Mouse (Mus musculus) heart, adult 8-10 months (tissue): ENCODE measurements around the gene Pa2g4. TPM values are rescaled to one million over a fixed set of nuclear protein-coding genes. Genes with fewer than 3 reads are reported as not detected.
A peak's percentile ranks its signal among the peaks of the same experiment; 100 is the strongest.

Experiments
- DNase-seq: peaks from one replicate; pipeline ENCODE4 v3.0.0; 2022; ENCODE audit warnings: low spot score
- total RNA-seq, 4 experiments: library from RNA; stranded (reverse); gene quantifications; 2 replicates each; pipeline ENCODE4 v1.2.4; 2022

Pa2g4 gene
- total RNA-seq, 4 experiments from 2014 or later = 35.0 to 47.9 (median 39.4) TPM

DNA sequence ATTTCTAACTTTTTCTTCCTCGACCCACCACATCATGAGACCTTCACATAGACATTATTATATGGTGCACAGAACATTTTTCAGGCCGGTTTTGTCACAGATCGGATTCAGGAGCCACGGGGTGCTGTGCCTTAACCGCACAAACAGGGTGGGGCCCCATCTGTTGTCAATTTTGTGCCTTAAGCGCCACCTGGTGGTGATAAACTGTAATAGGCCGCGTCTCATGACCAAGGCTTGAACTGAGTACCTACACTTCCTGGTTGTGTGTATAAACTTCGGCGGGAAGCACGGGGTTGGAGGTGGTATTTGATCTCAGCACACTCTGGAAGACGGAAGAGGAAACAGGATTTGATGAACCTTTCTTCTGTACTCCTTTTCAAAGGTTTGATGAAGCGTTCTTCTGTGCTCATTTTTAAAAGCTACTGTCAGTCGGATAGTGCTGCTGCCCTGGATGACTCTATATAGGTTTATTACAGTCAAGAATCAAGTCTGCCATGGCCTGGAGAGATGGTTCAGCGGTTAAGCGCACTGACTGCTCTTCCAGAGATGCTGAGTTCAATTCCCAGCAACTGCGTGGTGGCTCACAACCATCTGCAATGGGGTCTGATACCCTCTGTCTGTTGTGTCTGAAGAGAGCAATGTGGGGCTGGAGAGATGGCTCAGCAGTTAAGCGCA is 29.4 kb downstream of the Pa2g4 start:
- DNase-seq = peak; percentile 95

DNA sequence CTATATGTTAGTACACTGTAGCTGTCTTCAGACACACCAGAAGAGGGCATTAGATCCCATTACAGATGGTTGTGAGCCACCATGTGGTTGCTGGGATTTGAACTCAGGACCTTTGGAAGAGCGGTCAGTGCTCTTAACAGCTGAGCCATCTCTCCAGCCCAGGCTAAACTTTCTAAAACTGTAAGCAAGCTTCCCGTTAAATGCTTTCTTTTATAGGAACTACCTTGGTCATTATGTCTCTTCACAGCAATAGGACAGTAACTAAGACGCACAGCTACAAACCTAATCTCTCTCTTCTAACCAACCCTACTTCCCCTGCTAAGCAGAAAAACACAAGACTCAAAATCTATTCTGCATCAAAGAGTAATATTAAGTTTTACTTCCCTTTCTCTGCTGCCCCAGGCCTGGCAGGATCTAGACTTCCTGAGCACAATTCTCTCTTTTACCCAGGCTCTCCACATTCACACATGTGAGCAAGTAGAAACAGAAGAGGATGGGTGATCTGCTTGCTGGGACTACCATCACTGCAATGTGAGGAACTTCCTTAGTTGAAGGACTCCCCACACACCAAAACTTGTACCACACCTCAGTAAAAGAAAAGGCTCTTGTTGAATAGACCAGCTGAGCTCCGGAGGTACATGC is 30.0 kb downstream of the Pa2g4 start:
- no peak for DNase-seq

DNA sequence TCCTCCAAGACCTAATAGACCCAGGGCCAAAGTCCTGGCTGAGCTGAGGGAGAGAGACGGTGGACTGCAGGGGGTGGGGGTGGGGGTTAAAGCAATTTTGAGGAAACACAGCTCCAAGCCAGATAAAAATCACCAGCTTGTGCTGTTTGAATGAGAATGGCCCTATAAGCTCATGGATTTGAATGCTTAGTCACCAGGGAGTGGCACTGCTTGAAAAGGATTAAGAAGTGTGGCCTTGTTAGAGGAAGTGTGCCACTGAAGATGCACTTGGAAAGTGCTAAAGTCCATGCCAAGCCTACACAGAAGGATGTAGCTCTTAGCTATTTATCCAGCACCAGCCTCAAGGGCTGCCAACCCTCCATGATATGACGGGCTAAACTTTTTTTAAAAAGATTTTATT is 30.6 kb downstream of the Pa2g4 start:
- DNase-seq = no peak

DNA sequence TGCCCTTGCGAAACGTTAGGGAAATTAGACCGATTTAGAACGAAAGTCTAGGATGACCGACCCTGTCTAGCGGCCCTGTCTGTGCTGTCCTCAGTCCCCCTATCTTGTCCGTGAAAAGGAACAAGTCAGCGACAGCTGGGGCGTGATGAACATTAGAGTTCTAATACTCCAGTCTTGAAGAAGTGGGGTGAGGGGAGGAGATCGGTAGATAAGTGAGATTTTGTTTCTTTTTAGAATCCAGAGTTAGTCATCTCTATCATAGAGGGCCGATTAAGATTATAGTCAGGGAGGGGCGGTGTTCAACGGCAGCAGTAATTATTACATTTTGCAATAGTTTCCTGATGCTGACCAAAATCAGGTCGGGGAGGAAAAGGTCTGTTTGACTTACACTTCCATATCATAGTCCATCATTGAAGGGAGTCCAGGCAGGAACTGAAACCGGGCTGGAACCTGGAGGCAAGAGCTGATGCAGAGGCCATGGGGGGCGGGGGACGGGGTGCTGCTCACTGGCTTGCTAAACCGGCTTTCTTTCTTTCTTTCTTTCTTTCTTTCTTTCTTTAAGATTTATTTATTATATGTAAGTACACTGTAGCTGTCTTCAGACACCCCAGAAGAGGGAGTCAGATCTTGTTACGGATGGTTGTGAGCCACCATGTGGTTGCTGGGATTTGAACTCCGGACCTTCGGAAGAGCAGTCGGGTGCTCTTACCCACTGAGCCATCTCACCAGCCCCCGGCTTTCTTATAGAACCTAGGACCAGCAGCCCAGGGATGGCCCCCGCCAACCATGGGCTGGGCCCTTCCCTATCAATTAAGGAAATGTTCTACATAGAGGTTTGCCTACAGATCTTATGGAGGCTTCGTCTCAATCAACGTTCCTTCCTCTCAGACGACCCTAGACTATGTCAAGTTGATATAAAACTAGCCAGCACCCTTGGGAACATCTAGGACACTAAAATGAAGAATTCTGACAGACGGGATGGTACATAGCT is 39.1 kb downstream of the Pa2g4 start:
- DNase-seq = no peak

DNA sequence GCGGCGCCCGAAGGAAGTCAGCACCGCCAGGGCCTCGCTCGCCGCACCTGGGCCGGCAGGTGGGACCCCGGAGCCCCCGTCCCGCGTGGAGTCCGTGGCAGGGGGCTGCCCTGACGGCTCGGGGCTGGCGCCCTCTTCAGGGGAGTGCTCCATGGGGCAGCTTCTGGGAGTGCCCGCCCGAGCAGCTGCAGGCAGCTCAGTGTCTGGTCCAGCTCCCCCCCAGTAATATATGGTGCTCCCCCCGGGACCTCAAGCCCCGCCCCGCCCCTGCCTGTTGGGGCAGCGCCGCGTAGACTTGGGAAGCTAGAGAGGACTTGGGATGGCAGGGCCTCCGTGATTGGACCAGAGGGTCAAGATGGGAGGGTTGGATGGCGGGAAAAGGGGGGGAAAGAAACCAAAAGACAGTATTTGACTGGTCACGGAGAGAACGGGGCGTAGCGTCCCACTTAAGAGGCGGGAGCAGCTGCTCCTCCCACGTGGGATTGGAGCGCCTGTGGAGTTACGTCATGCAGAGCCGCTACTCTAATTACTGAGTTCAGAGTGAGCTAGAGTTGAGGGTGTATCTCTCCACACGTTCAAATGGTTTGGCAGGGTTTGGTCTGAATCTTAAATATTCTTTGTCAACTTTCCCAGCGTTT is 40.0 kb downstream of the Pa2g4 start, which contains the start of gene Esyt1:
Esyt1 (minus strand) TSS at position 201 of the 638 bp plus-strand sequence.
- peak; percentile 97 for DNase-seq

DNA sequence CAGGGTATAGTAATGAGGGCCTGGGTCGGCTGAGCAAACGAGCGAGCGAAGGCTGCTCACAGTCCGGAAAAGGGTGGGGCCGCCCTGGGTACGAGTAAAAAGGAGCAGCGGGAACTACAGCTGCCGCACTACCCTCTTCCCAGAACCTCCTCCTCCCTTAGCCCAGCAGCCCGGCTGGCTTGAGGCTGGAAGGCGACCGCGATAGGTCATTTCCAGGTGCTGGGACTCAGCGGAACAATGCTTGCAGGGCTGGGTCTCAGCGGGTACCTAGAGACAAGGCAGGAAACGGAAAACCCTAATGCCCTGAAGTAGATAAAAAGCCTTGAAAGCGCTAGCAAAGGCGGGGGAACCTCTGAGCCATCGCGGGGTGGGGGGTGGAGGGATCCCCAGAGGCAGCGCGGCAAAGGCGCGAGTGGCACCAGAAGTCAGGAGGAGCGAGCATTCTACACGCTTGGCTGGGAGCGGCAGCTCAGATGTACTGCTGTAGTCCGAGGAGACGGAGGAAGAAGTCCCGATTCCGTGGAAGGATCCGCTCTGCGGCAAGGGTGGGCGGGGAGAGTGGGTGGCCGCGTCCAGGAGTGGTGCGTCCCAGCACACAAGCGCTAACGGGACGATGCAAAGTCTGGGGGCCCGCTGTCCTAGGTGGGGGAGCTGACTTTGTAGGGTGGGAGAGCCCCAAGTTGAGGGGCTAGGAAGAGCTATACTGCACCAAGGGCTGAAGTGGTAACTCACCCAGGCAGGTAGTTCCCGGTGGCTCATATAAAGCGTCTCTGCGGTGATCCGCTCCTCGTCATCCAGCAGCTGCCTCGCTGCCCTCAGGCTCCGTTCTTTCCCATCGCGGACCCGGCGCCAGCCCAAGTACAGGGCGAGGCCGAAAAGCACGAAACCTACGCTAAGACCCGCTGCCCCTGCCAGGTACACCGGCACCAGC is 40.8 kb downstream of the Pa2g4 start:
- DNase-seq = peak; percentile 57

DNA sequence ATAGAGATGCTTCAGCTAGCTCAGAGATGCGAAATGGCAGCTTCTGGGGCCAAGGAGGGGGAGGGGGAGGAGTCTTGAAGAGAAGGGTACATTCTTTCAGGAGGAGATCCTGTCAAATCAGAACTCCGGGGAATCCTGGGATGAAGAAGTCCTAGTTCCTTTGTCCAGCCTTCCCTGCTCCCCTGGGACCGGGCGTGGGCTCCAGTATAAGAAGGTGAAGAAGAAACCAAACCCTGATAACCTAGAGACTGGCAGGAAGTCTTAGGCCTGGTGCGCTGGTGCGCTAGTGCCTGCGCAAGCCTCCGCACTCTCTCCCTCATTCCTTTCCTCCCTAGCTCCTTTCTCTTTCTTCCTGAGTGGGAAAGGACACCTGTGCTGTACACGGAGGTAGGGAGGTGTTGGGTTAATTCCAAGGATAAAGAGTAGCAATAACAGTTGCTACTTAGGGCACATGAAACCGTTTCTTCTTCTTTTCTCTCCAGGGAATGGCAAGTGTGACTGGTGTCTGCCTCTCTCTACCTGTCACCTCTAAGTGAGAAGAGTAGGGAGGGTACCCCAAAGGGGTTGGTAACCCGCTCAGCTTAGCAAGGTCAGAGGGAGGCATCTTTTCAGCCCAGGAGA is 41.6 kb downstream of the Pa2g4 start:
- no peak for DNase-seq

DNA sequence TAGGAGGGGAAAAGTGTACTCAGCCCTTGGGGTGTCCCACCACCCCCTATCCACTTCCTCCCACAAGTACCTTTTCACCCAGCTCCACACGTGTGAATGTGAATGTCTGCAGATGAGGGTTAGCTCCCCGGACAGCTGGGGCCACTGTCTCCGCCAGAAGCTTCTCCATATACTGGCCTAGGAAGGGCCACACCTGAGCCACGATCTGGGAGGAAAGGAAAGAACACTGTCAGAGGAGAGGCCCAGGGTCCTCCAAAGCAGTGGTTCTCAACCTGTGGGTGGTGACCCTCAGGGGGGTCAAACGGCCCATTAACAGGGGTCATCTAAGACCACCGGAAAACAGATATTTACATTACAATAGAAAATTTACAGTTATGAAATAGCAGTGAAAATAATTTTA is 43.4 kb downstream of the Pa2g4 start:
- no peak for DNase-seq

DNA sequence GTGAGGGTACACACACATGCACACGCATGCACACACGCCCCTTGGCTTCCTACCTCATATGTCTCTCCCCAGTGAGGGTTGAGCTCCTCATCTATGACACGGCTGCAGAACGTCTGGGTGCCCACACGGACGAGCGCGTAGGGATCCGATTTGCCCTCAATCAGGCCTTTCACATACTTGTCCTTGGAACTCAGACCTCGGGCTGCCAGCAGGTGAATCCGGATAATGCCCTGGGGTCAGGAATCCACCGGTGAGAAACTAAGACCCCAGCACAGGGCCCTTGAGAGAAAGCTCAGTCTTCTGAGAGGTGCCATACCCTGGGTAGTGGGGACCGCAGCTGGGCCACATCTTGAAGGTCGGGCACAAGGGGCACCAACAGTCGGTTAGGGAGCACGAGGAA is 45.2 kb downstream of the Pa2g4 start:
- no peak for DNase-seq

DNA sequence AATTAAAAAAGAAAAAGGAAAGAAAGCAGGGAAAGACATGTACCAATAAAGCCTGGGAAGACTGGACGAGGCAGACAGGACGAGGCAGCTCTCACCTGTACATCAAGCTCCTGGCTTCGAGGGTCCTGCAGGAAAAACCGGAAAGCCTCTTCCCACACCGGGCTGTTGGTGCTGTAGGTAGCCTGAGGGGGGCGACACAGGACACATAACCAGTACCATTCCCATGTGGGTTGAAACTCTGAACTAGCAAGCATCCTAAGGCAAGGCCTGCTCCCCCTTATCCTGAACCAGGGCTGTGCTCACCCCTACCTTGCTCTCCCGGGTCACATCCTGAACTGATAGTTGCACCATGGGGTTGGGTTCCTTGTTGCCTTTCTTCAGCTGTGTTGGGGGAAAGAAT is 47.0 kb downstream of the Pa2g4 start:
- peak; percentile 45 for DNase-seq

DNA sequence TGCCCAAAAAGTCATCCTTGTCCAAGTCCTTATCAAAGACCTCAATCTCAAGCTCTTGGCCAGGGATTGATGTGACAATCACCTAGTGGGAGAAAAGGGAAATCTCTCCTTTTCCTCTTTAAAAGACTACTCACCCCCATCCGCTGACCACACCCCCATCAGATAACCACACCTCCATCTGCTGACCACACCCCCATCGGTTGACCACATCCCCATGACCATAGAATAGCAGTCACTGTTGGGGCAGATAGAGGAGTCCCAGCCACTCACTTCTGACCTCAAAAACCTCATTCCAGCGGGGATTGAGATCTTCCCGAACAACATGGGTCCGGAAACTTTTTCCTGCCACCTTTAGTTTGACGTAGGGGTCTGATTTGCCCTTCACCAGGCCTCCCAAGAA is 49.1 kb downstream of the Pa2g4 start:
- no peak for DNase-seq

DNA sequence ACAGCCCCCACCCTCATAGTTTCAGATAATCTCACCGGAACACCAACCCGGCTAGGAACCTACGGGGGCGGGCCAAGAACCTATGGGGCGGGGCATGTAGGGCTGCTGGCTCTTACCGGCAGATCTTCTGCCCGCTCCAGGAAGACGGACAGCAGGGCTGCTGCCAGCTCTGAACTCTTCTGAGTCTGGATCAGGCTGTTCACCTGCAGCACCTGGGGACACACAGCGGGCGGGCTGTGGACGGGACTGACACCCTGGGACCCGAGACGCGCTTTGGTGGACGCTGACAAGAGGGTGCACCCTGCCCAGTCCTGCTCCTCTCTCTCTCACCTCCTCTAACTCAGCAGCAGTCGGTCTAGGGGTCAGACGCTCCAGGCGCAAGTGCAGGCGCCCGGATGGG is 49.8 kb downstream of the Pa2g4 start:
- no peak for DNase-seq

DNA sequence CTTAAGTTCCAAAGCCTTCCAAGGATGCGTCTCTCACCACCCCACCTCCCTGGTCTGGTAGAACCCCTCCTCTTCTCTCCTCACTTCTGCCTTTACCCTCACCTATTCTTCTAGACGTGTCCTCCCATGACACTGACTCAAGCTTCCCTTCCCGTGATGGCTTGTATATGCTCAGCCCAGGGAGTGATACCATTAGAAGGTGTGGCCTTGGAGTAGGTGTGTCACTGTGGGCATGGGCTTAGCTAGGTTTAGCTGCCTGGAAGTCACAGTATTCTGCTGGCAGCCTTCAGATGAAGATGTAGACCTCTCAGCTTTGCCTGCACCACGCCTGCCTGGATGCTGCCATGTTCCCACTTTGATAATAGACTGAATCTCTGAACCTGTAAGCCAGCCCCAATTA is 50.7 kb downstream of the Pa2g4 start:
- DNase-seq = no peak

DNA sequence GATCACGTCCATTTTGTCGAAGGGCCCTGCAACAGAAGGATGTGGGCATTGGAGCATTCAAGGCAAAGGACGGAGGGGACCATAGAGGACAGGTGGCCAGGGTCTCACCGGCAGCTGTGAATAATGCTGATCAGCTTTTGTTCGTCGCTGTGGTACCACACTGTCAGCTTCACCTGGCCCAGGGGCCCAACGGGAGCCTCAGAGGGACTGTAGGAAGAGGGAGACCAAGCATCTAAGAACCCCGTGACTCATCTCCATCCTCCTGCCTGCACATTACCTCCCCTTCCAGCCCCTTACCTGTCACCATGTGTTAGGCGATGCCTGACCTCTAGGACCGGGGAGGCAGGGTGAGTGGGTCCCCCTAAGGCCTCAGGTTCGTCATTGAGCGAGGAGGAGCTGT is 54.0 kb downstream of the Pa2g4 start:
- no peak for DNase-seq

DNA sequence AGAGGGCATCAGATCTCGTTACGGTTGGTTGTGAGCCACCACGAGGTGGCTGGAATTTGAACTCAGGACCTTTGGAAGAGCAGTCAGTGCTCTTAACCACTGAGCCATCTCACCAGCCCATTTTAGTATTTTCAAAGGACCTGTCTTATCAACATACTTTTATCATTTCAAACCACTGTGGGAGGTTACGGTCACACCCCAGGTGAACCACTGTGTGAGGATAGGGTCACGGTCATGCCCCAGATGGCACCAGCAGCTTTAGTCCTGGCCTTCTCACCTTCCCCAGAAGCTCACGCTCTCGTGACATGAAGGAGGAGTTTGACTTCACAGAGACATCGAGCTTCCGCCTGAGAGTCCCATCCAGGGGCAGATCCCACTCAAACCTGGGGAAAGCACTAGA is 54.6 kb downstream of the Pa2g4 start:
- no peak for DNase-seq

DNA sequence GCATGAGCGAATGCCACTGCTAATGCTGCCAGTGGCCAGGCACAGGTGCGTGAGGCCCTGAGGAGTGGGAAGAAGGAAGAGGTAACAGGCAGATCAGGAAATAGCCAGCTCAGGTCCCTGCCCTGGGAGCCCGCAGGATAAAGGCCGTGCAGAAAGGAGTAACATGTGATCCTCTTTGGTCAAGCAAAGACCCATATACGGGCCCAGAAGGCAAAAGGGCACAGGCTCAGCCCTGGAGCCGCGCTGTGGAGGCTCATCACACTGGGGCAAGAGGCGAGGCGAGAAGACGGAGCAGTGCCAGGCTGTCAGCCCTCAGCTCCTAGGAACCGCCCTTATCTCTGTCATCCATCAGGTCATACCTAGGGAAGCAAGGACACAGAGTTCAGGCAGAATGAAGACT is 55.5 kb downstream of the Pa2g4 start:
- no peak for DNase-seq

DNA sequence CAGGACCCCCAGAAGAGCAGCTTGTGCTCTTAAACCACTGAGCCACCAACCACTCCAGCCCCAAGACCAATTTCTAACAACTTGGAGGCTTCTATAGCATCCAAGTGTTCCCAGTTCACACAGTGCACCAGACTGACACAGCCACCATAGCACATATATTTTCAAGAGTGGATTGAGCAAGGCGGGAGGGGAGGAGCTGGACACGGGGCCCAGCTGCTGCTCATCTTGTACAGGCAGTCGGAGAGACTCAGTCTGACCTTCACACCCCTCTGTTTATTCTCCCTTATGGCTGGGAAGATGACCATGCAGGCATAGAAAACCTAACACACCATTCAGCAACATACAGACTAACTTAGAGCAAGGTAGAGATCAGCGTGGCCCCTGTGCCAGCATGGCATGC is 56.0 kb downstream of the Pa2g4 start:
- no peak for DNase-seq

DNA sequence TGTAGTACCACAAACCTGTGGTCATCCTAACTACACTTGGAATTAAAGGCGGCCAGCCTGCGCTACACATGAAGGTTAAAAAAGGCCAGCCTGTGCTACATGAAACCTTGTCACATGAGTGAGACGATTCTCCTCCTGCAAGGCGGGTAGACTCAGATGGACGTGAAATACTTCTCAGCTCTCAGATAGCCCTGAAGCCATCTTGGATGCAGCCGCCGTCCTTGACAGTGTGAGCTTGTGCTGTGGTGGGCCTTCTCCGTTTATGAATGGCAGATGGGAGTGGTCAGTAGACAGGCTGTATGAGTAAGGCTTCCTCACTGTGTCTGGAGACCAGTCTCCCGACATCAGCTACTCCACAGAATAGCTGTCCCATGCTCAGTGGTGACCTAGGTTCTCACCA is 56.6 kb downstream of the Pa2g4 start:
- DNase-seq = no peak

DNA sequence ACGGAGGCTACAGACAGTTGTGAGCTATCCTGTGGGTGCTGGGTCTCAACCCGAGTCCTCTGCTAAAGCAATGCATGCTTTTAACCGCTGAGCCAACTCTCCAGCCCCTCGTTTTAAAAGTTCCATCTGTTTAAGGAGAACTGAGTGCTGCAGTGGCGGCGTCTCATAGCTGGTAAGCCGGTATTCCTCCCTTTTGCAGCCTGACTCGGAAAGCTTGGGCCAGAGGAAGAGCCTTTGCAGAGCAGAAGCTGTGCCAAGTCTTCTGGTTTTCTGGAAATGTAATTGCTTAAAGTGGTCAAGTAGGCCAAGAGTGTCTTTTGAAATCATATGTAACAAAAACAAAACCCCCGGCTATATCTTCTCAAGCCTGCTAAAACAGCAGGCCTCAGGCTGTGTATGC is 57.5 kb downstream of the Pa2g4 start:
- DNase-seq = no peak
